Mouse (Mus musculus): ENCODE data around the gene Hnrnpf.

Hnrnpf gene

GRCm38 (mm10) chr6:117918043-117918442 is 17.9 kb downstream of the Hnrnpf start:
- ATAC-seq (ENCODE audit: insufficient number of reproducible peaks, low FRiP score, low TSS enrichment) = no peak

- ATAC-seq (ENCODE audit: insufficient number of reproducible peaks, low FRiP score, low TSS enrichment) = peak; percentile 65; the same call in 1 of the 2 replicates
These were observed 20.8 kb downstream of the Hnrnpf start for GRCm38 (mm10) chr6:117920659-117921640.

- ATAC-seq (ENCODE audit: insufficient number of reproducible peaks, low FRiP score, low TSS enrichment) = no peak
These were observed 21.9 kb downstream of the Hnrnpf start for GRCm38 (mm10) chr6:117922041-117922440.

- ATAC-seq (ENCODE audit: insufficient number of reproducible peaks, low FRiP score, low TSS enrichment) = no peak
These were observed 26.9 kb downstream of the Hnrnpf start for GRCm38 (mm10) chr6:117926871-117927491.

- ATAC-seq (ENCODE audit: insufficient number of reproducible peaks, low FRiP score, low TSS enrichment) = no peak
These were observed 27.8 kb downstream of the Hnrnpf start for GRCm38 (mm10) chr6:117927955-117928354.

GRCm38 (mm10) chr6:117928746-117929145 is 28.6 kb downstream of the Hnrnpf start:
- no peak for ATAC-seq (ENCODE audit: insufficient number of reproducible peaks, low FRiP score, low TSS enrichment)

- no peak for ATAC-seq (ENCODE audit: insufficient number of reproducible peaks, low FRiP score, low TSS enrichment)
These were observed 30.0 kb downstream of the Hnrnpf start for GRCm38 (mm10) chr6:117929945-117930655.

GRCm38 (mm10) chr6:117932325-117933051 is 32.4 kb downstream of the Hnrnpf start:
- ATAC-seq (ENCODE audit: insufficient number of reproducible peaks, low FRiP score, low TSS enrichment) = no peak

GRCm38 (mm10) chr6:117934301-117934700 is 34.2 kb downstream of the Hnrnpf start:
- ATAC-seq (ENCODE audit: insufficient number of reproducible peaks, low FRiP score, low TSS enrichment) = no peak

GRCm38 (mm10) chr6:117935681-117936612 is 35.8 kb downstream of the Hnrnpf start:
- ATAC-seq (ENCODE audit: insufficient number of reproducible peaks, low FRiP score, low TSS enrichment) = no peak

GRCm38 (mm10) chr6:117937222-117937932 is 37.3 kb downstream of the Hnrnpf start, which contains the start of gene Fxyd4:
Fxyd4 (minus strand) TSS chr6:117937692.
- no peak for ATAC-seq (ENCODE audit: insufficient number of reproducible peaks, low FRiP score, low TSS enrichment)

- 0 out of 2 replicates have a peak, but pooled peaks have one; percentile 32 for ATAC-seq (ENCODE audit: insufficient number of reproducible peaks, low FRiP score, low TSS enrichment)
These were observed 38.8 kb downstream of the Hnrnpf start for GRCm38 (mm10) chr6:117938951-117939350.

GRCm38 (mm10) chr6:117942769-117943168 is 42.6 kb downstream of the Hnrnpf start:
- peak; percentile 87 for ATAC-seq (ENCODE audit: insufficient number of reproducible peaks, low FRiP score, low TSS enrichment)

GRCm38 (mm10) chr6:117943899-117944298 is 43.8 kb downstream of the Hnrnpf start:
- no peak for ATAC-seq (ENCODE audit: insufficient number of reproducible peaks, low FRiP score, low TSS enrichment)

GRCm38 (mm10) chr6:117952330-117952729 is 52.2 kb downstream of the Hnrnpf start:
- ATAC-seq (ENCODE audit: insufficient number of reproducible peaks, low FRiP score, low TSS enrichment) = no peak

GRCm38 (mm10) chr6:117956161-117956560 is 56.0 kb downstream of the Hnrnpf start:
- ATAC-seq (ENCODE audit: insufficient number of reproducible peaks, low FRiP score, low TSS enrichment) = no peak

GRCm38 (mm10) chr6:117956851-117957501 is 56.9 kb downstream of the Hnrnpf start:
- no peak for ATAC-seq (ENCODE audit: insufficient number of reproducible peaks, low FRiP score, low TSS enrichment)

GRCm38 (mm10) chr6:117963201-117963600 is 63.1 kb downstream of the Hnrnpf start:
- ATAC-seq (ENCODE audit: insufficient number of reproducible peaks, low FRiP score, low TSS enrichment) = no peak
